Mouse (Mus musculus): Measurements from ENCODE around the gene Vmn2r109. TPM values are rescaled to one million over a fixed set of nuclear protein-coding genes. Genes with fewer than 3 reads are reported as not detected.
"Not testable (repeated sequence)": the region's sequence is repeated elsewhere in the genome, so short reads cannot be mapped to it uniquely, and the experiment has no call there.

Vmn2r109 gene
- polyA plus RNA-seq (2014; fragmentation: Nextera tagmentation; extraction: Ambion mirVana): not detected in 2 replicates

GRCm38 (mm10) chr17:20564656-20565055, at the start of gene Vmn2r109:
Gene Vmn2r109 (minus strand): TSS chr17:20564756.
- H3K4me2 ChIP-seq (ENCODE audit: low read length): no peak within 1 kb of the TSS
- no peaks in the 10 kb centered on the region for H3K36me3 ChIP-seq (ENCODE audit: control insufficient read depth, insufficient read depth, low read length)
- ATAC-seq (ENCODE audit: insufficient number of reproducible peaks, insufficient read depth, low FRiP score, low read depth): no peak
- H3K9ac ChIP-seq (ENCODE audit: low read length): no peak within 1 kb of the TSS
- no peaks in the 10 kb centered on the region for H3K9me3 ChIP-seq (ENCODE audit: control insufficient read depth, low read length)
- no peaks in the 10 kb centered on the region for H3K4me1 ChIP-seq (ENCODE audit: control insufficient read depth in 2 of 2, insufficient read depth in 2 of 2, low read length in 2 of 2)
- no peak within 1 kb of the TSS for H3K4me3 ChIP-seq (ENCODE audit: control insufficient read depth in 1 of 2, insufficient read depth in 1 of 2, low read depth in 1 of 2, low read length in 2 of 2)
- no peaks in the 10 kb centered on the region for H3K27me3 ChIP-seq (ENCODE audit: control insufficient read depth, insufficient read depth, low read length)
- no peak within 1 kb of the TSS for H3K27ac ChIP-seq (replicated peaks in 1 of 2; ENCODE audit: control insufficient read depth in 1 of 2, insufficient read depth in 1 of 2, low read depth in 2 of 2, low read length in 2 of 2)
- WGBS: 76% methylated on average over 1 of the region's 1 CpGs

- Histone ChIP-seq H3K4me1 (ENCODE audit: control insufficient read depth in 2 of 2, insufficient read depth in 2 of 2, low read length in 2 of 2) (no peaks in the 10 kb centered on the region), H3K36me3 (ENCODE audit: control insufficient read depth, insufficient read depth, low read length) (no peaks in the 10 kb centered on the region), H3K9me3 (ENCODE audit: control insufficient read depth, low read length) (peaks cover 2% of the 10 kb centered on the region; the same call in 1 of the 2 replicates), H3K4me3 (ENCODE audit: control insufficient read depth in 1 of 2, insufficient read depth in 1 of 2, low read depth in 1 of 2, low read length in 2 of 2) (no peak within 1 kb of the TSS), H3K27ac (replicated peaks in 1 of 2; ENCODE audit: control insufficient read depth in 1 of 2, insufficient read depth in 1 of 2, low read depth in 2 of 2, low read length in 2 of 2) (no peak within 1 kb of the TSS), H3K4me2 (ENCODE audit: low read length) (no peak within 1 kb of the TSS), H3K9ac (ENCODE audit: low read length) (no peak within 1 kb of the TSS), H3K27me3 (ENCODE audit: control insufficient read depth, insufficient read depth, low read length) (no peaks in the 10 kb centered on the region)
- WGBS: 18% methylated on average over 1 of the region's 1 CpGs
- no peak for ATAC-seq (ENCODE audit: insufficient number of reproducible peaks, insufficient read depth, low FRiP score, low read depth)
Measured at GRCm38 (mm10) chr17:20596323-20596722, 31.8 kb upstream of the Vmn2r109 start, which contains the start of gene Vmn2r110. Gene Vmn2r110 (minus strand): TSS chr17:20596423.

GRCm38 (mm10) chr17:20508247-20508646, 56.3 kb downstream of the Vmn2r109 start:
- H3K4me3 ChIP-seq (ENCODE audit: control insufficient read depth in 1 of 2, insufficient read depth in 1 of 2, low read depth in 1 of 2, low read length in 2 of 2); H3K4me1 ChIP-seq (ENCODE audit: control insufficient read depth in 2 of 2, insufficient read depth in 2 of 2, low read length in 2 of 2); H3K27ac ChIP-seq (replicated peaks in 1 of 2; ENCODE audit: control insufficient read depth in 1 of 2, insufficient read depth in 1 of 2, low read depth in 2 of 2, low read length in 2 of 2); ATAC-seq (ENCODE audit: insufficient number of reproducible peaks, insufficient read depth, low FRiP score, low read depth); H3K36me3 ChIP-seq (ENCODE audit: control insufficient read depth, insufficient read depth, low read length); H3K9me3 ChIP-seq (ENCODE audit: control insufficient read depth, low read length); H3K4me2 ChIP-seq (ENCODE audit: low read length); H3K9ac ChIP-seq (ENCODE audit: low read length); H3K27me3 ChIP-seq (ENCODE audit: control insufficient read depth, insufficient read depth, low read length): not testable (repeated sequence)

GRCm38 (mm10) chr17:20497858-20498257, 66.7 kb downstream of the Vmn2r109 start, which contains the start of gene Vmn1r225:
Gene Vmn1r225 (plus strand): TSS chr17:20498158.
- H3K4me2 ChIP-seq (ENCODE audit: low read length): no peak within 1 kb of the TSS
- no peak for ATAC-seq (ENCODE audit: insufficient number of reproducible peaks, insufficient read depth, low FRiP score, low read depth)
- H3K36me3 ChIP-seq (ENCODE audit: control insufficient read depth, insufficient read depth, low read length): no peaks in the 10 kb centered on the region
- no peak within 1 kb of the TSS for H3K4me3 ChIP-seq (ENCODE audit: control insufficient read depth in 1 of 2, insufficient read depth in 1 of 2, low read depth in 1 of 2, low read length in 2 of 2)
- no peak within 1 kb of the TSS for H3K27ac ChIP-seq (replicated peaks in 1 of 2; ENCODE audit: control insufficient read depth in 1 of 2, insufficient read depth in 1 of 2, low read depth in 2 of 2, low read length in 2 of 2)
- H3K9ac ChIP-seq (ENCODE audit: low read length): no peak within 1 kb of the TSS
- H3K27me3 ChIP-seq (ENCODE audit: control insufficient read depth, insufficient read depth, low read length): no peaks in the 10 kb centered on the region
- H3K9me3 ChIP-seq (ENCODE audit: control insufficient read depth, low read length): peaks cover 12% of the 10 kb centered on the region
- no peaks in the 10 kb centered on the region for H3K4me1 ChIP-seq (ENCODE audit: control insufficient read depth in 2 of 2, insufficient read depth in 2 of 2, low read length in 2 of 2)

Other genes starting within 250 kb of the Vmn2r109 start
- not detected in 2 replicates for gene Vmn2r107, start 219.5 kb downstream of the Vmn2r109 start, polyA plus RNA-seq (2014; fragmentation: Nextera tagmentation; extraction: Ambion mirVana)
- gene Vmn1r224, start 150.6 kb downstream of the Vmn2r109 start, polyA plus RNA-seq (2014; fragmentation: Nextera tagmentation; extraction: Ambion mirVana): not detected in 2 replicates
- not detected in 2 replicates for gene Vmn2r108, start 83.4 kb downstream of the Vmn2r109 start, polyA plus RNA-seq (2014; fragmentation: Nextera tagmentation; extraction: Ambion mirVana)
- not detected in 2 replicates for gene Vmn1r225, start 66.6 kb downstream of the Vmn2r109 start, polyA plus RNA-seq (2014; fragmentation: Nextera tagmentation; extraction: Ambion mirVana)
- gene Vmn2r110, start 31.7 kb upstream of the Vmn2r109 start, polyA plus RNA-seq (2014; fragmentation: Nextera tagmentation; extraction: Ambion mirVana): not detected in 2 replicates
- not detected in 2 replicates for gene Fpr-rs3, start 60.1 kb upstream of the Vmn2r109 start, polyA plus RNA-seq (2014; fragmentation: Nextera tagmentation; extraction: Ambion mirVana)
- not detected in 2 replicates for gene Vmn1r226, start 118.1 kb upstream of the Vmn2r109 start, polyA plus RNA-seq (2014; fragmentation: Nextera tagmentation; extraction: Ambion mirVana)
- gene Vmn1r227, start 165.1 kb upstream of the Vmn2r109 start, polyA plus RNA-seq (2014; fragmentation: Nextera tagmentation; extraction: Ambion mirVana): not detected in 2 replicates
- gene Vmn1r228, start 221.4 kb upstream of the Vmn2r109 start, polyA plus RNA-seq (2014; fragmentation: Nextera tagmentation; extraction: Ambion mirVana): not detected in 2 replicates
- gene Vmn1r229, start 246.8 kb upstream of the Vmn2r109 start, polyA plus RNA-seq (2014; fragmentation: Nextera tagmentation; extraction: Ambion mirVana): not detected in 2 replicates